Mouse (Mus musculus): ENCODE data around the gene Ngrn. TPM values are rescaled to one million over a fixed set of nuclear protein-coding genes. Genes with fewer than 3 reads are reported as not detected.
A peak's percentile ranks its signal among the peaks of the same experiment; 100 is the strongest.

Ngrn gene
- polyA plus RNA-seq, 1 experiment = 12.3 TPM

GRCm38 (mm10) chr7:80273456-80273855, 12.4 kb downstream of the Ngrn start:
- Histone ChIP-seq H3K27ac (ENCODE audit: insufficient read depth, low read depth, low read length) (no peak overlapping the region), H3K27me3 (ENCODE audit: control insufficient read depth, insufficient read depth, low read length) (no peaks in the 10 kb centered on the region), H3K36me3 (ENCODE audit: control insufficient read depth, insufficient read depth, low read length) (peaks cover 24% of the 10 kb centered on the region), H3K4me3 (ENCODE audit: low read depth, low read length) (no peak overlapping the region), H3K4me1 (ENCODE audit: control insufficient read depth, insufficient read depth, insufficient read length, low read length) (peaks cover 7% of the 10 kb centered on the region; the same call in 1 of the 2 replicates)
- no peak for TF ChIP-seq CTCF (IDR thresholded peaks at IDR 0.05; ENCODE audit: extremely low read depth, insufficient read length, insufficient replicate concordance, low read depth, low read length)
- no peak for TF ChIP-seq POLR2A (IDR thresholded peaks at IDR 0.05; ENCODE audit: low read depth, low read length)
- 79% methylated on average over 2 of the region's 2 CpGs for WGBS

- H3K4me3 ChIP-seq (ENCODE audit: low read depth, low read length) = no peak overlapping the region
- H3K27me3 ChIP-seq (ENCODE audit: control insufficient read depth, insufficient read depth, low read length) = no peaks in the 10 kb centered on the region
- H3K27ac ChIP-seq (ENCODE audit: insufficient read depth, low read depth, low read length) = peak overlapping the region; percentile 43; the same call in 1 of the 2 replicates
- peaks cover under 1% of the 10 kb centered on the region; the same call in 1 of the 2 replicates for H3K4me1 ChIP-seq (ENCODE audit: control insufficient read depth, insufficient read depth, insufficient read length, low read length)
- H3K36me3 ChIP-seq (ENCODE audit: control insufficient read depth, insufficient read depth, low read length) = peaks cover 41% of the 10 kb centered on the region
- WGBS = 78% methylated on average over 4 of the region's 4 CpGs
- TF ChIP-seq CTCF (IDR thresholded peaks at IDR 0.05; ENCODE audit: extremely low read depth, insufficient read length, insufficient replicate concordance, low read depth, low read length) (no peak), POLR2A (IDR thresholded peaks at IDR 0.05; ENCODE audit: low read depth, low read length) (no peak)
Observed at GRCm38 (mm10) chr7:80276374-80276773, 15.4 kb downstream of the Ngrn start.

GRCm38 (mm10) chr7:80280032-80280431, 19.0 kb downstream of the Ngrn start:
- peaks cover 9% of the 10 kb centered on the region; the same call in 1 of the 2 replicates for H3K4me1 ChIP-seq (ENCODE audit: control insufficient read depth, insufficient read depth, insufficient read length, low read length)
- TF ChIP-seq POLR2A (IDR thresholded peaks at IDR 0.05; ENCODE audit: low read depth, low read length) (no peak), CTCF (IDR thresholded peaks at IDR 0.05; ENCODE audit: extremely low read depth, insufficient read length, insufficient replicate concordance, low read depth, low read length) (no peak)
- no peak overlapping the region for H3K4me3 ChIP-seq (ENCODE audit: low read depth, low read length)
- H3K27ac ChIP-seq (ENCODE audit: insufficient read depth, low read depth, low read length) = no peak overlapping the region
- H3K36me3 ChIP-seq (ENCODE audit: control insufficient read depth, insufficient read depth, low read length) = peaks cover 46% of the 10 kb centered on the region
- WGBS = 93% methylated on average over 10 of the region's 10 CpGs
- no peaks in the 10 kb centered on the region for H3K27me3 ChIP-seq (ENCODE audit: control insufficient read depth, insufficient read depth, low read length)

GRCm38 (mm10) chr7:80280998-80281397, 20.0 kb downstream of the Ngrn start:
- TF ChIP-seq CTCF (IDR thresholded peaks at IDR 0.05; ENCODE audit: extremely low read depth, insufficient read length, insufficient replicate concordance, low read depth, low read length) (no peak), POLR2A (IDR thresholded peaks at IDR 0.05; ENCODE audit: low read depth, low read length) (no peak)
- Histone ChIP-seq H3K4me3 (ENCODE audit: low read depth, low read length) (no peak overlapping the region), H3K4me1 (ENCODE audit: control insufficient read depth, insufficient read depth, insufficient read length, low read length) (peaks cover 9% of the 10 kb centered on the region; the same call in 1 of the 2 replicates), H3K27ac (ENCODE audit: insufficient read depth, low read depth, low read length) (no peak overlapping the region), H3K36me3 (ENCODE audit: control insufficient read depth, insufficient read depth, low read length) (peaks cover 49% of the 10 kb centered on the region), H3K27me3 (ENCODE audit: control insufficient read depth, insufficient read depth, low read length) (no peaks in the 10 kb centered on the region)
- 95% methylated on average over 2 of the region's 2 CpGs for WGBS

- Histone ChIP-seq H3K4me1 (ENCODE audit: control insufficient read depth, insufficient read depth, insufficient read length, low read length) (peaks cover 9% of the 10 kb centered on the region; the same call in 1 of the 2 replicates), H3K36me3 (ENCODE audit: control insufficient read depth, insufficient read depth, low read length) (peaks cover 48% of the 10 kb centered on the region), H3K4me3 (ENCODE audit: low read depth, low read length) (no peak overlapping the region), H3K27ac (ENCODE audit: insufficient read depth, low read depth, low read length) (no peak overlapping the region), H3K27me3 (ENCODE audit: control insufficient read depth, insufficient read depth, low read length) (no peaks in the 10 kb centered on the region)
- WGBS = 88% methylated on average over 3 of the region's 3 CpGs
- TF ChIP-seq CTCF (IDR thresholded peaks at IDR 0.05; ENCODE audit: extremely low read depth, insufficient read length, insufficient replicate concordance, low read depth, low read length) (no peak), POLR2A (IDR thresholded peaks at IDR 0.05; ENCODE audit: low read depth, low read length) (no peak)
Observed at GRCm38 (mm10) chr7:80281646-80282045, 20.6 kb downstream of the Ngrn start.

GRCm38 (mm10) chr7:80283226-80283918, 22.4 kb downstream of the Ngrn start:
- H3K27me3 ChIP-seq (ENCODE audit: control insufficient read depth, insufficient read depth, low read length) = no peaks in the 10 kb centered on the region
- peaks cover 60% of the 10 kb centered on the region for H3K36me3 ChIP-seq (ENCODE audit: control insufficient read depth, insufficient read depth, low read length)
- peak overlapping the region; percentile 68 for H3K27ac ChIP-seq (ENCODE audit: insufficient read depth, low read depth, low read length)
- 59% methylated on average over 3 of the region's 3 CpGs for WGBS
- H3K4me1 ChIP-seq (ENCODE audit: control insufficient read depth, insufficient read depth, insufficient read length, low read length) = peaks cover 9% of the 10 kb centered on the region; the same call in 1 of the 2 replicates
- H3K4me3 ChIP-seq (ENCODE audit: low read depth, low read length) = no peak overlapping the region
- no peak for TF ChIP-seq POLR2A (IDR thresholded peaks at IDR 0.05; ENCODE audit: low read depth, low read length)
- TF ChIP-seq CTCF (IDR thresholded peaks at IDR 0.05; ENCODE audit: extremely low read depth, insufficient read length, insufficient replicate concordance, low read depth, low read length) = no peak

- Histone ChIP-seq H3K4me1 (ENCODE audit: control insufficient read depth, insufficient read depth, insufficient read length, low read length) (peaks cover 9% of the 10 kb centered on the region; the same call in 1 of the 2 replicates), H3K36me3 (ENCODE audit: control insufficient read depth, insufficient read depth, low read length) (peaks cover 54% of the 10 kb centered on the region), H3K27me3 (ENCODE audit: control insufficient read depth, insufficient read depth, low read length) (no peaks in the 10 kb centered on the region), H3K4me3 (ENCODE audit: low read depth, low read length) (no peak overlapping the region), H3K27ac (ENCODE audit: insufficient read depth, low read depth, low read length) (peak overlapping the region; percentile 56)
- TF ChIP-seq CTCF (IDR thresholded peaks at IDR 0.05; ENCODE audit: extremely low read depth, insufficient read length, insufficient replicate concordance, low read depth, low read length) (no peak), POLR2A (IDR thresholded peaks at IDR 0.05; ENCODE audit: low read depth, low read length) (no peak)
- WGBS = 78% methylated on average over 5 of the region's 5 CpGs
Observed at GRCm38 (mm10) chr7:80284391-80284790, 23.4 kb downstream of the Ngrn start.

Data from small intestine, adult 2 months (tissue).